Comparison of ENCODE assay signal across 11 mouse cellular contexts in genomic region chr14:122374285-122374997, GRCm38 (mm10).
A peak's percentile ranks its signal among the peaks of the same experiment; 100 is the strongest.
DNase-seq lines count a peak whose midpoint lies in the region; ATAC-seq lines count a peak whose summit lies in the region.
"Had no signal": no experiment of that assay in that cellular context is flagged by ENCODE, and none has a peak within 500 bp of the region (broad histone marks: within the 10 kb centered on the region; RNA-seq: fewer than 3 reads in every experiment).

No protein-coding gene starts in this region.

- 0 out of 2 replicates have a peak, but pooled peaks have one; percentile 56 for ATAC-seq in kidney, embryonic 15.5 days (replicated peaks; ENCODE audit: low FRiP score)
- peak; percentile 49; the same call in 1 of the 2 replicates for ATAC-seq in hindbrain, embryonic 13.5 days (ENCODE audit: low FRiP score)
- ATAC-seq in midbrain, embryonic 15.5 days (replicated peaks) = peak; percentile 84
- ATAC-seq: intestine, postnatal 0 days had no signal

- no peak overlapping the region for H3K9ac ChIP-seq in kidney, embryonic 15.5 days
- no peak overlapping the region for H3K9ac ChIP-seq in hindbrain, embryonic 13.5 days
- H3K9ac ChIP-seq in midbrain, embryonic 15.5 days = no peak overlapping the region
- H3K9ac ChIP-seq: lung, embryonic 14.5 days had no signal

- DNase-seq in kidney, postnatal 36 days = no peak
- peak; percentile 72 for DNase-seq in forebrain, embryonic 10.5 days (ENCODE audit: extremely low spot score, low spot score)
- DNase-seq in layer of hippocampus, adult 8-10 months (ENCODE audit: low spot score in 2 of 2) = no peak
- no peak for DNase-seq in layer of hippocampus, adult 9-10 months (ENCODE audit: low spot score)
- no peak for DNase-seq in thymus, postnatal 10 days (ENCODE audit: low spot score in 2 of 2)
- DNase-seq: lung, embryonic 14.5 days; thymus, postnatal 36 days had no signal

- no peaks in the 10 kb centered on the region for H3K9me3 ChIP-seq in kidney, embryonic 15.5 days (replicated peaks)
- no peaks in the 10 kb centered on the region for H3K9me3 ChIP-seq in forebrain, embryonic 10.5 days
- H3K9me3 ChIP-seq in hindbrain, embryonic 13.5 days = no peaks in the 10 kb centered on the region
- no peaks in the 10 kb centered on the region for H3K9me3 ChIP-seq in midbrain, embryonic 15.5 days

- H3K4me2 ChIP-seq in kidney, embryonic 15.5 days = peak overlapping the region; percentile 37
- H3K4me2 ChIP-seq in hindbrain, embryonic 13.5 days = peak overlapping the region; percentile 17; the same call in 1 of the 2 replicates
- peak overlapping the region; percentile 28; the same call in 1 of the 2 replicates for H3K4me2 ChIP-seq in midbrain, embryonic 15.5 days

- 8% methylated on average over 9 of the region's 9 CpGs for WGBS in kidney, embryonic 15.5 days
- 4% methylated on average over 9 of the region's 9 CpGs for WGBS in forebrain, embryonic 10.5 days
- WGBS in hindbrain, embryonic 13.5 days = 7% methylated on average over 9 of the region's 9 CpGs
- 5% methylated on average over 9 of the region's 9 CpGs for WGBS in midbrain, embryonic 15.5 days

- H3K27me3 ChIP-seq in kidney, embryonic 15.5 days = peaks cover 25% of the 10 kb centered on the region
- peaks cover 74% of the 10 kb centered on the region for H3K27me3 ChIP-seq in forebrain, embryonic 10.5 days (ENCODE audit: poor library complexity, severe bottlenecking)
- peaks cover 71% of the 10 kb centered on the region for H3K27me3 ChIP-seq in hindbrain, embryonic 13.5 days
- H3K27me3 ChIP-seq in midbrain, embryonic 15.5 days (replicated peaks) = peaks cover 69% of the 10 kb centered on the region

- H3K36me3 ChIP-seq in kidney, embryonic 15.5 days = no peaks in the 10 kb centered on the region
- no peaks in the 10 kb centered on the region for H3K36me3 ChIP-seq in forebrain, embryonic 10.5 days (replicated peaks)
- no peaks in the 10 kb centered on the region for H3K36me3 ChIP-seq in hindbrain, embryonic 13.5 days
- no peaks in the 10 kb centered on the region for H3K36me3 ChIP-seq in midbrain, embryonic 15.5 days (replicated peaks)

- H3K4me3 ChIP-seq in kidney, embryonic 15.5 days (replicated peaks) = no peak overlapping the region
- H3K4me3 ChIP-seq in forebrain, embryonic 10.5 days = peak overlapping the region; percentile 36
- H3K4me3 ChIP-seq in hindbrain, embryonic 13.5 days = no peak overlapping the region
- H3K4me3 ChIP-seq in midbrain, embryonic 15.5 days = no peak overlapping the region

- no peak overlapping the region for H3K27ac ChIP-seq in kidney, embryonic 15.5 days
- peak overlapping the region; percentile 86 for H3K27ac ChIP-seq in forebrain, embryonic 10.5 days
- 0 out of 2 replicates have a peak overlapping the region, but pooled peaks have one; percentile 40 for H3K27ac ChIP-seq in hindbrain, embryonic 13.5 days
- H3K27ac ChIP-seq in midbrain, embryonic 15.5 days = peak overlapping the region; percentile 67

- peaks cover 16% of the 10 kb centered on the region for H3K4me1 ChIP-seq in kidney, embryonic 15.5 days
- peaks cover 90% of the 10 kb centered on the region for H3K4me1 ChIP-seq in forebrain, embryonic 10.5 days
- H3K4me1 ChIP-seq in hindbrain, embryonic 13.5 days (replicated peaks) = peaks cover 15% of the 10 kb centered on the region
- peaks cover 13% of the 10 kb centered on the region; the same call in 1 of the 2 replicates for H3K4me1 ChIP-seq in midbrain, embryonic 15.5 days
